Mouse (Mus musculus) CD4-positive helper T cell, adult 2 months (primary cell): Measurements from ENCODE around the gene Abi2.
A peak's percentile ranks its signal among the peaks of the same experiment; 100 is the strongest.

Experiments
- DNase-seq: peaks from one replicate; pipeline ENCODE4 v3.0.0-alpha.2; 2012; ENCODE audit warnings: low read depth, missing footprints, low spot score

Gene Abi2

DNA sequence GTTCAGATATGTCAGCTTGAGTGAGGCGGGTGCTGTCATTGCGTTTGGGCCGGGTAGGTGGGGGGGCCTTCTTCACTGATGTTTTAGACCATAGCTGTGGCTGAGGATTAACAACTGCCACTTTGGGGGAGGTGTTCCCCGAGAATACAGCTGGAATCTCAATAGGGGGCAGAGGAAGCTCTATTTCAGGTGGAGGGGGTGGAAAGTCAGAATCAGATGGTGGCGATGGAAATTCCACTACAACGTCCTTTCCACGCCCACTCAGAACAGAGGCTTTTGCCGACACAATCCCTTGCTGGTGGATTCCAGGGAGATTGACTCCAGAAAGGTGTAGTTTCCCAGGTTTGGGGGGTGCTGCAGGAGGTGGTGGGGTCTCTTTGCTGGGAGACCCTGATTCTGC is 79.2 kb downstream of the Abi2 start:
- DNase-seq = no peak

DNA sequence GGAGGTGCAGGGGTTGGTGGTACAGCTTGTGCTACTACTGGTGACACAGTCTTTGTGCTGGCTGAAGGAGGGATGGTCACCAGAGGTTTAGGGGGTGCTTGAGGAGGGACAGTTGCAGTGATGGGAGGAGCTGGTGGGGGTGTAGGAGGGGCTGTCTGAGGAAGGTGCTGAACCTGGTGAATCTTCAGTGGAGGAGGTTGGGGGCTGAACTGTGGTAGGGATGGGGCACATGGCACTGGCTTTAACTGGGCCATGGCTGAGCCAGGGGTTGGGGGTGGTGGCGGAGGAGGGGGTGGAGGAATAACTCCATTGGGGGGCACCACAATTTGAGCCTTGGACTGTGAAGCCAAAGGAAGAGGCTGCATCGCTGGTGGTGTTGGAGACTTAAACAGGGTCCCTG is 80.2 kb downstream of the Abi2 start:
- no peak for DNase-seq

DNA sequence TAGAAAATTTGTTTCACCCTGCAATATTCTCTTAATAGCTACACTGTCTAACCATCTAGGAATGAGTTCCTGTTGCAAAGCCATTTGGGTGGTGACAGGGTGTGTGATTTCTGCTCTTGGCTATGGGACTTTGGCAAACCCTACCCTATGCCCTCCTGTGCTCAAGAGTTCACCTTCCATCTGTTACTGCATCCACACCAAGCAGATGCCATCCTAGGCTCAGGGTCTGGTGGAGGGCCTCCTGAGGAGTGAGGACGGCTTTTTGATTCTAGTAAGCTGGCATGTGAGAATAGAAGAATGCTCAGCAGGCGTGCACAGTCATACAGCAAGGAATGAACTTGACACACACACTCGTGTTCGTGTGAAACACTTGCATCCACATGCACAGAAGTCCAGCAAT is 81.1 kb downstream of the Abi2 start:
- no peak for DNase-seq

DNA sequence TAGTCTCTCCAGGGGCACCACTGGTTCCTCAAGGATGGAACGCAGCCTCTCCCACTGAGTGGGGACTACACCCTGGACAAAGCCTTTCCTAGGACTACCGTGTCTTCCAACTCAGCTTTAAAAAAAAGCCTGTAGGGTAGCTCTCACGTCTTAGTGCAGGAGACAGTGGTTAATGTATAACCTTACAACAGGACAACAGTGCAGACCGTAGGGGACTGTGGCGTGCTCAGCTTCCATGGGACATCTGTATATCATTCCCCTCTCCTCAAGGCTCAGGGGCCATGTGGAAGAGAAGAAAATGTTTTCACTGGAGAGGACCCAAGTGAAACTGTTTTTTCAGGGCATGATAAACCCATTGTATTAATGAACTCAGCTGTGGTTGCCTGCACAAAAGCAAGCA is 83.0 kb downstream of the Abi2 start:
- DNase-seq = no peak

DNA sequence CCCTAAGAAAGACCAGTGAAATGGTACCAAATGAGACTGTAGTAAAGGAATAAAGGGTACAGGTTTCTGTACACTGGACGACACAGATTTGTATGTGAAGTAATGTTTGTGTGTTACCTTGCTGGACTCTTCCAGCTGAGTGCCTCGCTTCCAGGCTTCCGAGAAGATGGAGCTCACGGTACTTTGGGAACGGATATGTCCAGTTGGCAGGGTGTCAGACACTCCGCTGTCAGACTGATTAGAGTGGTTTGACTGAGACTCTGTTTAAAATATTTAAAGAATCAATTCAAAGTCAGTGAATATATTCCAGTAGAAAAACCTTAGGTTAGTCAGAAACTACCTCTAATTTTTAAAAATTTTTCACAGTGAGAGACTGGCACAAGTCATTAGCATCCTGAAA is 84.0 kb downstream of the Abi2 start:
- DNase-seq = no peak

DNA sequence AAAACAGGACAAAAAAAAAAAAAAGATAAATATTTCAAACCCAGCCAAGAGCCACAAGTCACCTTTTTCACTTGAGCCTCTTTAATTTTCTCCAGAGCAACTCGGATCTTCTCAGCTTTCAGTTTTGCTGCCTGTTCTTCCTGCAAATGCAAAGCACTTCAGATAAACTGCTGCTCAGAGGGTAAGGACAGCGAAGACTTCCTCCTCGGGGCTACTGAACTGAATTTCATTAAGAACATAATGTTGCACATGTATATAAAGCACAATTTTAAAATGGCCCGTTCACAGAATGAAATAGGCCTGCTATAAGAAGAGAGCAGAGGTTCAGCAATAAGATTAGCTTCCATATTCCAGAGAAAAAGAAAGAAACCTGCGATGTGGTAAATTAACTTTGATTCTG is 94.0 kb downstream of the Abi2 start:
- no peak for DNase-seq

DNA sequence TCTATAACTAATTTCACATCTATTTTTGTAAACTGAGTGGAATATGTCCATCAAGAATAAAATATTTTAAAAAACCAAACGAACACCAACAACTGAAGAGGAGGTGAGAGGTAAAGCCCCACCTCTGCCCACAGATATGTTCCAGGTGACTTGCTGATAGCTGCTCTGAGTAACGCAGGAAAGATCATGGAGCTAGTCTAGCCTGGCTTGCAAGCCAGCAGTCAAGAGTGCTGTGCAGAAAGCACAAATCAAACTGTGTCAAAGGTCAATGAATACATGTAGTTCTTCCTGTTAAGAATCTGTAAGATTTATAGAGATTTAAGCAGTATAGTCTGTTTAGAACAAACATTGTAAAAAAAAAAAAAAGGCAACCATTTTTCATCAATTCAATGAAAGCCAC is 101.2 kb downstream of the Abi2 start:
- no peak for DNase-seq

DNA sequence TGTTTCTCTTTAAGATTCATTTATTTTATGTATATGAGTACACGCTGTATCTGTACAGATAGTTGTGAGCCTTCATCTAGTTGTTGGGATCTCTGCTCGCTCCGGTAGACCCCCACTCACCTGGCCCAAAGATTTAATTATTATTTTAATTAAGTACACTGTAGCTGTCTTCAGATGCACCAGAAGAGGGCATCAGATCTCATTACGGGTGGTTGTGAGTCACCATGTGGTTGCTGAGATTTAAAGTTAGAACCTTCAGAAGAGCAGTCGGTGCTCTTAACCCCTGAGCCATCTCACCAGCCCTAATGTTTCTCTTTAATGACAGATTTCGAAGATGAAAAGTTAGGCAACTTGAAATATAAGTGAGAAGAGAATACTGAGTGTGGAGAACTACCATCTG is 120.7 kb downstream of the Abi2 start:
- peak; percentile 22 for DNase-seq

DNA sequence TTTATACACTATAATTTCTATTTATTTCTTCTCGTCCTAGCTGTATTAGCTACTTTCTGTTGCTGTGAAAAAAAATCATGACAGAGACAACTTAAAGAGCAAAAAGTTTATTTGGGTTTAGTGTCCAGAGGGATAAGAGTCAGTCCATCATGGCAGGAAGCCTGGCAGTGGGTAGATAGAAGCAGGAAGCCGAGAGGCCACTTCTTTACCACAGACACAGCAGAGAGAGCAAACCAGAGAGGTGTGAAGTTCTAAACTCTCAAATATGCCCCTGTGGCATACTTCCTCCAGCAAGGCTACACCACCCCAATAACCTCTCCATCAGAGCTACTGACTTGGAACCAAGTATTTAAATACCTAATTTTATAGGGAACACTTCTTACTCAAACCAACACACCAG is 121.2 kb downstream of the Abi2 start:
- peak; percentile 22 for DNase-seq
